Mouse (Mus musculus): ENCODE data around the gene Scn3b.

Gene Scn3b

GRCm38 (mm10) chr9:40332326-40332725 lies 63.3 kb downstream of the Scn3b start:
- Histone ChIP-seq H3K9me3 (ENCODE audit: low read length) (no peaks in the 10 kb centered on the region), H3K27me3 (ENCODE audit: insufficient read depth, low read length) (no peaks in the 10 kb centered on the region), H3K36me3 (ENCODE audit: insufficient read depth, low read length) (peaks cover 21% of the 10 kb centered on the region), H3K4me3 (replicated peaks; ENCODE audit: low read length) (peak overlapping the region; percentile 80), H3K4me1 (replicated peaks; ENCODE audit: low read depth, low read length) (peaks cover 74% of the 10 kb centered on the region)
- TF ChIP-seq CTCF (conservative IDR thresholded peaks at IDR 0.05; ENCODE audit: low read length) (no peak), POU5F1 (IDR thresholded peaks at IDR 0.05; ENCODE audit: borderline replicate concordance, low read length) (no peak), NANOG (IDR thresholded peaks at IDR 0.05; ENCODE audit: borderline replicate concordance, low read length) (no peak)

GRCm38 (mm10) chr9:40332731-40333648 lies 64.0 kb downstream of the Scn3b start:
- peaks cover 14% of the 10 kb centered on the region for H3K36me3 ChIP-seq (ENCODE audit: insufficient read depth, low read length)
- TF ChIP-seq CTCF (conservative IDR thresholded peaks at IDR 0.05; ENCODE audit: low read length) (no peak), NANOG (IDR thresholded peaks at IDR 0.05; ENCODE audit: borderline replicate concordance, low read length) (no peak), POU5F1 (IDR thresholded peaks at IDR 0.05; ENCODE audit: borderline replicate concordance, low read length) (no peak)
- peaks cover 78% of the 10 kb centered on the region for H3K4me1 ChIP-seq (replicated peaks; ENCODE audit: low read depth, low read length)
- H3K9me3 ChIP-seq (ENCODE audit: low read length): no peaks in the 10 kb centered on the region
- H3K4me3 ChIP-seq (replicated peaks; ENCODE audit: low read length): peak overlapping the region; percentile 80
- H3K27me3 ChIP-seq (ENCODE audit: insufficient read depth, low read length): no peaks in the 10 kb centered on the region

- H3K4me1 ChIP-seq (replicated peaks; ENCODE audit: low read depth, low read length): peaks cover 78% of the 10 kb centered on the region
- peaks cover 6% of the 10 kb centered on the region for H3K36me3 ChIP-seq (ENCODE audit: insufficient read depth, low read length)
- no peaks in the 10 kb centered on the region for H3K9me3 ChIP-seq (ENCODE audit: low read length)
- H3K27me3 ChIP-seq (ENCODE audit: insufficient read depth, low read length): no peaks in the 10 kb centered on the region
- TF ChIP-seq CTCF (conservative IDR thresholded peaks at IDR 0.05; ENCODE audit: low read length) (peak; percentile 98), NANOG (IDR thresholded peaks at IDR 0.05; ENCODE audit: borderline replicate concordance, low read length) (no peak), POU5F1 (IDR thresholded peaks at IDR 0.05; ENCODE audit: borderline replicate concordance, low read length) (no peak)
- peak overlapping the region; percentile 80 for H3K4me3 ChIP-seq (replicated peaks; ENCODE audit: low read length)
These were observed 64.8 kb downstream of the Scn3b start for GRCm38 (mm10) chr9:40333649-40334396.

GRCm38 (mm10) chr9:40334617-40335016 lies 65.6 kb downstream of the Scn3b start:
- no peak overlapping the region for H3K4me3 ChIP-seq (replicated peaks; ENCODE audit: low read length)
- H3K27me3 ChIP-seq (ENCODE audit: insufficient read depth, low read length): no peaks in the 10 kb centered on the region
- peaks cover 2% of the 10 kb centered on the region for H3K36me3 ChIP-seq (ENCODE audit: insufficient read depth, low read length)
- TF ChIP-seq POU5F1 (IDR thresholded peaks at IDR 0.05; ENCODE audit: borderline replicate concordance, low read length) (no peak), CTCF (conservative IDR thresholded peaks at IDR 0.05; ENCODE audit: low read length) (no peak), NANOG (IDR thresholded peaks at IDR 0.05; ENCODE audit: borderline replicate concordance, low read length) (no peak)
- peaks cover 83% of the 10 kb centered on the region for H3K4me1 ChIP-seq (replicated peaks; ENCODE audit: low read depth, low read length)
- no peaks in the 10 kb centered on the region for H3K9me3 ChIP-seq (ENCODE audit: low read length)

- Histone ChIP-seq H3K4me3 (replicated peaks; ENCODE audit: low read length) (no peak overlapping the region), H3K4me1 (replicated peaks; ENCODE audit: low read depth, low read length) (peaks cover 74% of the 10 kb centered on the region)
- TF ChIP-seq CTCF (conservative IDR thresholded peaks at IDR 0.05; ENCODE audit: low read length): no peak
- TF ChIP-seq POU5F1 (IDR thresholded peaks at IDR 0.05; ENCODE audit: borderline replicate concordance, low read length): no peak
- no peak for TF ChIP-seq NANOG (IDR thresholded peaks at IDR 0.05; ENCODE audit: borderline replicate concordance, low read length)
These were observed 67.7 kb downstream of the Scn3b start for GRCm38 (mm10) chr9:40336701-40337100.

GRCm38 (mm10) chr9:40337131-40337820 lies 68.3 kb downstream of the Scn3b start:
- Histone ChIP-seq H3K36me3 (ENCODE audit: insufficient read depth, low read length) (no peaks in the 10 kb centered on the region), H3K9me3 (ENCODE audit: low read length) (no peaks in the 10 kb centered on the region), H3K4me1 (replicated peaks; ENCODE audit: low read depth, low read length) (peaks cover 68% of the 10 kb centered on the region), H3K27me3 (ENCODE audit: insufficient read depth, low read length) (no peaks in the 10 kb centered on the region), H3K4me3 (replicated peaks; ENCODE audit: low read length) (no peak overlapping the region)
- no peak for TF ChIP-seq POU5F1 (IDR thresholded peaks at IDR 0.05; ENCODE audit: borderline replicate concordance, low read length)

More at GRCm38 (mm10) chr9:40336701-40337100, 67.7 kb downstream of the Scn3b start:
- Histone ChIP-seq H3K9me3 (ENCODE audit: low read length) (no peaks in the 10 kb centered on the region), H3K36me3 (ENCODE audit: insufficient read depth, low read length) (no peaks in the 10 kb centered on the region), H3K27me3 (ENCODE audit: insufficient read depth, low read length) (no peaks in the 10 kb centered on the region)

GRCm38 (mm10) chr9:40339578-40339977 lies 70.6 kb downstream of the Scn3b start:
- H3K36me3 ChIP-seq (ENCODE audit: insufficient read depth, low read length): no peaks in the 10 kb centered on the region
- peaks cover 61% of the 10 kb centered on the region for H3K4me1 ChIP-seq (replicated peaks; ENCODE audit: low read depth, low read length)
- TF ChIP-seq POU5F1 (IDR thresholded peaks at IDR 0.05; ENCODE audit: borderline replicate concordance, low read length) (no peak), CTCF (conservative IDR thresholded peaks at IDR 0.05; ENCODE audit: low read length) (no peak), NANOG (IDR thresholded peaks at IDR 0.05; ENCODE audit: borderline replicate concordance, low read length) (no peak)
- H3K9me3 ChIP-seq (ENCODE audit: low read length): no peaks in the 10 kb centered on the region
- no peaks in the 10 kb centered on the region for H3K27me3 ChIP-seq (ENCODE audit: insufficient read depth, low read length)
- no peak overlapping the region for H3K4me3 ChIP-seq (replicated peaks; ENCODE audit: low read length)

All from E14TG2a.4 (cell line).